Mouse (Mus musculus) midbrain, embryonic 11.5 days (tissue): ENCODE measurements around the gene Serpinb13. TPM values are rescaled to one million over a fixed set of nuclear protein-coding genes. Genes with fewer than 3 reads are reported as not detected.
"Not testable (repeated sequence)": the region's sequence is repeated elsewhere in the genome, so short reads cannot be mapped to it uniquely, and the experiment has no call there.

ENCODE experiments used
- ATAC-seq: fragments of 200-750 bp; cut with Nextera tagmentation; 2 replicates; pipeline ENCODE4 v1.8.0; 2017; ENCODE audit warnings: moderate TSS enrichment, moderate library complexity; ENCODE audit not compliant: low FRiP score
- DNase-seq: peaks from one replicate; pipeline ENCODE4 v3.0.0; 2015; ENCODE audit warnings: low spot score; ENCODE audit errors: missing footprints
- H3K27ac ChIP-seq: fragments of 300-500 bp; sonication (generic); 2 replicates; pipeline ENCODE4 v1.5.1; 2014; ENCODE audit warnings: low read depth, low read length
- H3K27me3 ChIP-seq: fragments of 300-500 bp; sonication (generic); 2 replicates; pipeline ENCODE4 v1.6.1; 2014; ENCODE audit warnings: mild to moderate bottlenecking, low read length, moderate library complexity, mixed read lengths; ENCODE audit not compliant: control insufficient read depth, insufficient read depth
- H3K36me3 ChIP-seq: fragments of 300-500 bp; sonication (generic); 2 replicates; pipeline ENCODE4 v1.6.1; 2014; ENCODE audit warnings: mild to moderate bottlenecking, low read length, moderate library complexity, mixed read lengths; ENCODE audit not compliant: control insufficient read depth, insufficient read depth
- H3K4me1 ChIP-seq: fragments of 300-500 bp; sonication (generic); 2 replicates; pipeline ENCODE4 v1.6.1; 2014; ENCODE audit warnings: low read length; ENCODE audit not compliant: control insufficient read depth, insufficient read depth
- H3K4me2 ChIP-seq: fragments of 300-500 bp; sonication (generic); 2 replicates; pipeline ENCODE4 v1.6.1; 2014; ENCODE audit warnings: mild to moderate bottlenecking, moderate library complexity
- H3K4me3 ChIP-seq: fragments of 300-500 bp; sonication (generic); 2 replicates; pipeline ENCODE4 v1.5.1; 2014; ENCODE audit warnings: low read depth, low read length
- H3K9ac ChIP-seq: fragments of 300-500 bp; sonication (generic); 2 replicates; pipeline ENCODE4 v1.6.1; 2014; ENCODE audit warnings: low read length
- H3K9me3 ChIP-seq: fragments of 300-500 bp; sonication (generic); 2 replicates; pipeline ENCODE4 v1.6.1; 2016; ENCODE audit warnings: low read length; ENCODE audit not compliant: control insufficient read depth
- WGBS: fragments of 180-500 bp; shearing (Covaris S2); extraction: QIAGEN DNeasy Blood & Tissue Kit; methylation state at CpG from one replicate; pipeline ENCODE4 v1.1.7; 2014; 5-methylcytosine and 5-hydroxymethylcytosine counted together
- polyA plus RNA-seq: library from polyadenylated mRNA; unstranded; fragments of >200 nt; fragmentation: Nextera tagmentation; extraction: Ambion mirVana; gene quantifications from 2 replicates; pipeline ENCODE4 v1.2.1, GENCODE M21; 2014

Gene Serpinb13
- polyA plus RNA-seq, 1 experiment from 2014 or later, result not detected

DNA sequence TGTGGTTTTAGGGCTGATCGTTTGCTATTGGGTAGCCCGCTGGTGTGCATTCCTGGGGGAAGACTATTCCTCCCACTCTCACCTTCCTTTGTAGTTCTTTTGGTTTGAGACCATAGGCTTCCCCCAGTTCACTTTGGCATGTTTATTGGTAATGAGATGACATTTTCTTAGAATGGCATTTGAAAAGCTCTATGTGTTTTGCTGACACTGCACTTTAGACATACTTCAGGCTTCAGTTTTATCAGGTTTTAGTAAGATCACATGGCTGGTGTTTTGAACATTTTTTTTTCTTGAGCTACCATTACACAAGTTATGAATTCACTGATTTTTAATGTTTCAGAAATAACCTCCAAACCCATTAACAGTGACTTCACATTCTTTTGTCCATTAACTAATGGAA lies 21.0 kb downstream of the Serpinb13 start:
- Histone ChIP-seq H3K27ac (no peak overlapping the region), H3K9me3 (no peaks in the 10 kb centered on the region), H3K36me3 (no peaks in the 10 kb centered on the region), H3K4me1 (no peaks in the 10 kb centered on the region), H3K4me2 (no peak overlapping the region), H3K4me3 (no peak overlapping the region), H3K9ac (no peak overlapping the region), H3K27me3 (no peaks in the 10 kb centered on the region)
- 74% methylated on average over 2 of the region's 2 CpGs for WGBS
- DNase-seq (no peak), ATAC-seq (no peak)

DNA sequence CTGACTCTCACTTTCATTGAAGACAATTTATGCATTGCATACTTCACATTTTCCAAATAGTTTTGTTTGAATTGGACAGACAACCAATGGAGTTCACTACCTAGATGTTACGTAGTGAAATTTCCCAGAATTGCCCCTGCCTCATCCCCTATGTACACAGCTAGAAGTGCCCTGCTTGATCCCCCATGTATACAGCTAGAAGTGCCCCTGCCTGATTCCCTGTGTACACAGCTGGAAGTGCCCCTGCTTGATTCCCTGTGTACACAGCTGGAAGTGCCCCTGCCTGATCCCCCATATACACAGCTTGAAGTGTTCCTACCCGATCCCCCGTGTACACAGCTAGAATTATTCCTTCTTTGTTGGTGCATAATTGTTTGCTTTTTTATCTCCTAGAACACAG lies 25.5 kb downstream of the Serpinb13 start:
- no peaks in the 10 kb centered on the region for H3K9me3 ChIP-seq
- ATAC-seq (peak; percentile 40; the same call in 1 of the 2 replicates), DNase-seq (no peak)
- H3K9ac ChIP-seq, result no peak overlapping the region
- H3K4me3 ChIP-seq, result no peak overlapping the region
- WGBS, result 62% methylated on average over 3 of the region's 3 CpGs
- H3K4me1 ChIP-seq, result no peaks in the 10 kb centered on the region
- no peaks in the 10 kb centered on the region for H3K36me3 ChIP-seq
- no peak overlapping the region for H3K27ac ChIP-seq
- no peak overlapping the region for H3K4me2 ChIP-seq
- no peaks in the 10 kb centered on the region for H3K27me3 ChIP-seq

DNA sequence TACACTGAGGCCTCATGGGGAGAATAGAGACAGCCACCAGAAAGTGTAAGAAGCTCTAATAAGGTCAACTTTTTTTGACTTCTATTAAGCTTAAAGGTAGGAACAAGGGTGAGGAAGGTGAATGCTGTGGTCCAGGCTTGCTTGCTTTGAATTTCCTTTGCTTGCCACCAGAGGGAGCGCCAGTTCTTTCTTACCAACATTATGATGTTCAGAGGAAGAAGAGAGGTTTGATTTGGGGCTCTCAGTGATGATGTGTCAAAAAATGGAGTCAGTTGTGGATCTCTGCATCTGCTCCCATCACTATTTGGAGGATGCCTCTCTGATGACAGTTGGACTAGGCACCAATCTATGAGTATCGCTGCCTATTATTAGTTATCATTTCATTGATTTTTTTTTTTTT lies 33.7 kb downstream of the Serpinb13 start:
- DNase-seq (peak; percentile 86), ATAC-seq (peak; percentile 73)
- Histone ChIP-seq H3K9ac (no peak overlapping the region), H3K27ac (no peak overlapping the region), H3K4me1 (no peaks in the 10 kb centered on the region), H3K27me3 (no peaks in the 10 kb centered on the region), H3K36me3 (no peaks in the 10 kb centered on the region), H3K4me2 (no peak overlapping the region), H3K4me3 (no peak overlapping the region), H3K9me3 (no peaks in the 10 kb centered on the region)
- 39% methylated on average over 2 of the region's 2 CpGs for WGBS

DNA sequence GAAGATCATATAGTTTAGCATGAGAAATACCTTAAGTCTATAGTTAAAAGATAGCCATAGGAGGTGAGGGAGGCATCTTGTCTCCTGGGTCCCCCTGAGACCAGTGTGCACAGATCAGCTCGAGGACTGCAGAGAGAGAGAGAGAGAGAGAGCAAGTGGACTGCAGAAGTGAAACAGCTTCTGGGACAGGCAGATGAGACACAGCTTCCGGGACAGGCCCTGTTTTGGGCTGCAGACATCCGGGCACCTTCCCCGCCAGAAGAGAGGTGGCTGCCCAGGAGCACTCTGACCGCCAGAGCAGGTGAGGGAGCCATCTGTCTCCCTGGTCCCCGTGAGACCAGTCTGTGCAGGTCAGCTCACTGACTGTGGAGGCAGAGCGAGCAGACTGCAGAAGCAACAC lies 34.4 kb downstream of the Serpinb13 start:
- no peaks in the 10 kb centered on the region for H3K4me1 ChIP-seq
- no peak overlapping the region for H3K4me3 ChIP-seq
- no peak overlapping the region for H3K4me2 ChIP-seq
- WGBS, result 88% methylated on average over 7 of the region's 7 CpGs
- H3K9me3 ChIP-seq, result no peaks in the 10 kb centered on the region
- no peaks in the 10 kb centered on the region for H3K36me3 ChIP-seq
- no peaks in the 10 kb centered on the region for H3K27me3 ChIP-seq
- no peak overlapping the region for H3K9ac ChIP-seq
- no peak overlapping the region for H3K27ac ChIP-seq
- DNase-seq (no peak), ATAC-seq (no peak)

GRCm38 (mm10) chr1:107025886-107026285 lies 45.1 kb downstream of the Serpinb13 start:
- Histone ChIP-seq H3K4me1 (no peaks in the 10 kb centered on the region), H3K27ac (no peak overlapping the region), H3K4me3 (no peak overlapping the region), H3K9ac (no peak overlapping the region), H3K4me2 (no peak overlapping the region), H3K9me3 (no peaks in the 10 kb centered on the region), H3K36me3 (no peaks in the 10 kb centered on the region), H3K27me3 (no peaks in the 10 kb centered on the region)
- ATAC-seq (no peak), DNase-seq (no peak)
- whole genome bisulfite sequencing, result 81% methylated on average over 1 of the region's 1 CpGs

DNA sequence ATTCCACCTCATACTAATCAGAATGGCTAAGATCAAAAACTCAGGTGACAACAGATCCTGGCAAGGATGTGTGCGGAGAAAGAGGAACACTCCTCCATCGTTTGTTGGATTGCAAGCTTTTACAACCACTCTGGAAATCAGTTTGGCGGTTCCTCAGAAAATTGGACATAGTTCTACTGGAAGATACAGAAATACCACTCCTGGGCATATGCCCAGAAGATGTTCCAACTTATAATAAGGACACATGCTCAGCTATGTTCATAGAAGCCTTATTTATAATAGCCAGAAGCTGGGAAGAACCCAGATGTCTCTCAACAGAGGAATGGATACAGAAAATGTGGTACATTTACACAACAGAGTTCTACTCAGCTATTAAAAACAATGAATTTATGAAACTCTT lies 53.5 kb downstream of the Serpinb13 start:
- not testable (repeated sequence) for DNase-seq, H3K4me1 ChIP-seq, H3K9me3 ChIP-seq, H3K4me2 ChIP-seq, H3K36me3 ChIP-seq, H3K27ac ChIP-seq, H3K27me3 ChIP-seq, H3K9ac ChIP-seq, H3K4me3 ChIP-seq, ATAC-seq
- WGBS, result 82% methylated on average over 3 of the region's 3 CpGs

Other genes with a start within 250 kb of the Serpinb13 start
- 7.8 and 9.0 TPM in 2 replicates for gene Kdsr, start 221.3 kb upstream of the Serpinb13 start, polyA plus RNA-seq
- 67.1 and 76.4 TPM in 2 replicates for gene Vps4b, start 184.3 kb upstream of the Serpinb13 start, polyA plus RNA-seq
- not detected in 2 replicates for gene Serpinb5, start 119.8 kb upstream of the Serpinb13 start, polyA plus RNA-seq
- not detected in 2 replicates for gene Serpinb12, start 46.5 kb upstream of the Serpinb13 start, polyA plus RNA-seq
- not detected in 2 replicates for gene Serpinb3a, start 71.3 kb downstream of the Serpinb13 start, polyA plus RNA-seq
- gene Serpinb3d, start 102.5 kb downstream of the Serpinb13 start, polyA plus RNA-seq, result not detected in 2 replicates